Mouse (Mus musculus) liver, adult 2 months (tissue): ENCODE measurements at regions not wholly inside any gene's neighbourhood (a gene's known extent, or its start where the extent isn't known, plus 50 kb on each side); places are given as distances from the start of the nearest gene placed in this dataset.

Experiments
- CTCF ChIP-seq: fragments of 200-500 bp; IDR thresholded peaks from 2 replicates; pipeline ENCODE4 v1.5.1; 2011; ENCODE audit warnings: low read depth, low read length, control low read depth
- POLR2A ChIP-seq: fragments of 200-500 bp; IDR thresholded peaks from 2 replicates; pipeline ENCODE4 v1.6.1; 2011; ENCODE audit warnings: low read length, control low read depth; ENCODE audit not compliant: insufficient read depth; ENCODE audit errors: extremely low read depth

- TF ChIP-seq POLR2A: no peak
- TF ChIP-seq CTCF: no peak
These were observed 245.5 kb upstream of the Tmprss15 start for GRCm38 (mm10) chr16:79336416-79336815.
